Mouse (Mus musculus): ENCODE measurements around the gene Jagn1. TPM values are rescaled to one million over a fixed set of nuclear protein-coding genes. Genes with fewer than 3 reads are reported as not detected.

The Jagn1 gene
- polyA plus RNA-seq, 1 experiment from 2014 or later = 89.1 TPM

DNA sequence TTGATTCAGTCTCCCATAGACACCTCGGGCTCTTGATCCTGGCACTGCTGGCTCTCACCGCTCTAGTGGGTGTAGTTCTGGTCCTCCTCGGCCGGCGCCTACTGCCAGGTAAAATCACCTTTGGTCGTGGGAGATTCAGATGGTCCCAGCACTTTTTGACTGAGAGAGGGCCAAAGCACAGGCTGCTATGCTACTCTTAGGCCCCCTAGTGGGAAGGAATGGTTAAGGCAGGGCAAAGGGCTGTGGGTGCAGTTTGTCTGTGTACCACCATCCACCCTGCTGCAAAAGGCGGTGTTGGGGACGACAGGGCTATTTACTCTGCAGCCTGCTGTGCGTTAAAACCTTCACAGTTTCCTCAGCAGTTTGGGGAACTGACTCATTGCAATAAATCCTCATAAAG, 26.7 kb downstream of the Jagn1 start:
- Histone ChIP-seq H3K4me3 (peak overlapping the region; percentile 57), H3K4me1 (peaks cover 31% of the 10 kb centered on the region), H3K9me3 (no peaks in the 10 kb centered on the region), H3K36me3 (no peaks in the 10 kb centered on the region), H3K27ac (0 out of 2 replicates have a peak overlapping the region, but pooled peaks have one; percentile 65), H3K27me3 (ENCODE audit: insufficient read depth, poor library complexity, severe bottlenecking) (peaks cover 82% of the 10 kb centered on the region)
- peak; percentile 88 for DNase-seq (ENCODE audit: low spot score)
- WGBS = 6% methylated on average over 9 of the region's 9 CpGs

DNA sequence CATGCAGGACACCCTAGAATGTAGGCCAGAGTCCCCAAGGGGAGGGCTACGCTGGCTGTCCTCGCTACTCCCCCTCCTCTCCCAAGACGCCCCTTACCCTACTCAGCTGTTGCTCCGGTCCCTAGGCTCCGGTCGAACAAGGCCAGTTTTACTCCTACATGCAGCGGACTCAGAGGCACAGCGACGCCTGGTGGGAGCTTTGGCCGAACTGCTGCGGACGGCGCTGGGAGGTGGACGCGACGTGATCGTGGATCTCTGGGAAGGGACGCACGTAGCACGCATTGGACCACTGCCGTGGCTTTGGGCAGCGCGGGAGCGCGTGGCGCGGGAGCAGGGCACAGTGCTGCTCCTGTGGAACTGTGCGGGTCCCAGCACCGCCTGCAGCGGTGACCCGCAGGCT, 27.1 kb downstream of the Jagn1 start:
- peak overlapping the region; percentile 65 for H3K27ac ChIP-seq
- H3K27me3 ChIP-seq (ENCODE audit: insufficient read depth, poor library complexity, severe bottlenecking) = peaks cover 82% of the 10 kb centered on the region
- peaks cover 31% of the 10 kb centered on the region for H3K4me1 ChIP-seq
- no peaks in the 10 kb centered on the region for H3K36me3 ChIP-seq
- DNase-seq (ENCODE audit: low spot score) = peak; percentile 86
- H3K4me3 ChIP-seq = peak overlapping the region; percentile 57
- H3K9me3 ChIP-seq = no peaks in the 10 kb centered on the region
- WGBS = 1% methylated on average over 31 of the region's 31 CpGs

DNA sequence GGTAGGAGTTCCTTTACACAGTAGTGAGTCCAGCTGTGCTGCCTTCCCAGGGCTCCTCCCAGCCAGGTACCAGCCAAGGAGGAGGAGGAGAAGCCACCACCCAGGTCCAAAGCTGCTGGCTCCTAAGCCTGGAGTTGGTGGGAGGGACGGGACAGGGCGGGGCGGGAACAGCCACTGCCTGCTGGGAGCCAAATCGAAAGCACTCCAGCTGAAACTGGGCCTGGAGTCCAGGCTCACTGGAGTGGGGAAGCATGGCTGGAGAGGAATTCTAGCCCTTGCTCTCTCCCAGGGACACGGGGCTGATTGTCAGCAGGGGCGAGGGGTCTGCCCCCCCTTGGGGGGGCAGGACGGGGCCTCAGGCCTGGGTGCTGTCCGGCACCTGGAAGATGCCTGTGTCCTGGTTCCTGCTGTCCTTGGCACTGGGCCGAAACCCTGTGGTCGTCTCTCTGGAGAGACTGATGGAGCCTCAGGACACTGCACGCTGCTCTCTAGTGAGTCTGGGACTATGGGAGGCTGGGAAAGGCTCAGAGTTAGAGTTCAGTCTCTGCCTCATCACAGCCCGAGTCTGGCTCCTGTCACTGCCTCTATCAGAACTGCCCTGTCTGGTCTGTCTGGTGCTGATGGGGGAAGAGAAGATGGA, 29.0 kb downstream of the Jagn1 start, which contains the start of gene Il17rc:
TSS of gene Il17rc (plus strand) at position 131 of the 640 bp plus-strand sequence.
- peaks cover 73% of the 10 kb centered on the region for H3K27me3 ChIP-seq (ENCODE audit: insufficient read depth, poor library complexity, severe bottlenecking)

DNA sequence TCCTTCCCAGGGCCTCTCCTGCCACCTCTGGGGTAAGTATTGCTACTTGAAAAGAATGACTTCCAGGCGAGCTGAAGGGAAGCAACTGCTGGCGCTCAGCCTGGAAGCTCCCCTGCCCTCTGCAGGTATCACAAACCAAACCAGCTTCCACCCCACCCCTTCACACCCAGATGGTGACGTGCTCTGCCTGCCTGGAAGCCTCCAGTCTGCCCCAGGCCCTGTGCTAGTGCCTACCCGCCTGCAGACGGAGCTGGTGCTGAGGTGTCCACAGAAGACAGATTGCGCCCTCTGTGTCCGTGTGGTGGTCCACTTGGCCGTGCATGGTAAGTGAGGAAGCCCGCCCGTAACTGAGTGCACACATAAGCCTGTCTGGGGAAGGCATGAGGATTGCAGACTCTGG, 29.7 kb downstream of the Jagn1 start:
- no peaks in the 10 kb centered on the region for H3K9me3 ChIP-seq
- 61% methylated on average over 10 of the region's 10 CpGs for WGBS
- H3K36me3 ChIP-seq = no peaks in the 10 kb centered on the region
- H3K4me3 ChIP-seq = no peak overlapping the region
- DNase-seq (ENCODE audit: low spot score) = no peak
- H3K27ac ChIP-seq = no peak overlapping the region
- peaks cover 31% of the 10 kb centered on the region for H3K4me1 ChIP-seq
- peaks cover 75% of the 10 kb centered on the region for H3K27me3 ChIP-seq (ENCODE audit: insufficient read depth, poor library complexity, severe bottlenecking)

More for the DNA sequence above, 29.0 kb downstream of the Jagn1 start, which contains the start of gene Il17rc:
- DNase-seq (ENCODE audit: low spot score) = no peak
- H3K4me1 ChIP-seq = peaks cover 31% of the 10 kb centered on the region
- H3K36me3 ChIP-seq = no peaks in the 10 kb centered on the region
- 21% methylated on average over 12 of the region's 12 CpGs for WGBS
- H3K9me3 ChIP-seq = no peaks in the 10 kb centered on the region
- H3K27ac ChIP-seq = peak within 1 kb of the TSS; percentile 72
- peak within 1 kb of the TSS; percentile 44 for H3K4me3 ChIP-seq

DNA sequence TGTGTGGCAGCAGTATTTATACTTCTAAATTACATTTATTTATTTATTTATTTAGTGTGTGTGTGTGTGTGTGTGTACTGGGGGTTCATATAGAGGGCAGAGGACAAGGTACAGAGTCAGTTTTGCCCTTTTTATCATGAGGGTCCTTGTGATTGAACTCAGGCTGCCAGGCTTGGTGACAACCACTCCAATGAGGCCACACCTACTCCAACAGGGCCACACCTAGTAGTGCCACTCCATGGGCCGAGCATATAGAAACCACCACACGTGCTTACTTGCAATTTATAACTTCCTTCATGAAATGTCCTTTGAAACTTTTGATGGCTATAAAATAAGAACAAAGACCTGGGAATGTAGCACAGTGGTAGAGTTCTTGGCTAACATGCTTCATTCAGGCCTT, 30.9 kb downstream of the Jagn1 start:
- H3K27me3 ChIP-seq (ENCODE audit: insufficient read depth, poor library complexity, severe bottlenecking) = peaks cover 79% of the 10 kb centered on the region
- no peak for DNase-seq (ENCODE audit: low spot score)
- H3K36me3 ChIP-seq = no peaks in the 10 kb centered on the region
- 69% methylated on average over 2 of the region's 2 CpGs for WGBS
- no peak overlapping the region for H3K27ac ChIP-seq
- H3K4me3 ChIP-seq = no peak overlapping the region
- no peaks in the 10 kb centered on the region for H3K9me3 ChIP-seq
- peaks cover 31% of the 10 kb centered on the region for H3K4me1 ChIP-seq

DNA sequence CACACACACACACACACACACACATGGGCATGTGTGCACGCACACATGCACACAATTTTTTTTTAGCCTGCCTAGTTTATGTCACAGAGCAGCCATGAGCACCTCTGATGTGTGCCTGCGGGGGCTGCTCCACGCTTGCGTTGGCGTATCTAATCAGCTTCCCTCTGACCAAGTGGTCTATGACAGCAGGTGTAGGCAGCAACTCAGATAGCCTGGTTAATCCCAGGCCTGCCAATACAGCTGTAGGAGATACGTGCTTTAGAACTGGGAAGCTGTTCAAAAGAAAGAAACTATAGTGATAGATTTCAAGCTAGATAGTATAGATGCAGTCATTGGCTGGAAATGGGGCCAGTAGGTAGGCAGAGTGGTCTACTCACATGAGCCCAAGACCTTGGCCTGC, 31.3 kb downstream of the Jagn1 start:
- no peaks in the 10 kb centered on the region for H3K36me3 ChIP-seq
- H3K9me3 ChIP-seq = no peaks in the 10 kb centered on the region
- DNase-seq (ENCODE audit: low spot score) = no peak
- H3K4me1 ChIP-seq = peaks cover 31% of the 10 kb centered on the region
- 68% methylated on average over 6 of the region's 6 CpGs for WGBS
- H3K27me3 ChIP-seq (ENCODE audit: insufficient read depth, poor library complexity, severe bottlenecking) = peaks cover 75% of the 10 kb centered on the region
- no peak overlapping the region for H3K4me3 ChIP-seq
- H3K27ac ChIP-seq = no peak overlapping the region

DNA sequence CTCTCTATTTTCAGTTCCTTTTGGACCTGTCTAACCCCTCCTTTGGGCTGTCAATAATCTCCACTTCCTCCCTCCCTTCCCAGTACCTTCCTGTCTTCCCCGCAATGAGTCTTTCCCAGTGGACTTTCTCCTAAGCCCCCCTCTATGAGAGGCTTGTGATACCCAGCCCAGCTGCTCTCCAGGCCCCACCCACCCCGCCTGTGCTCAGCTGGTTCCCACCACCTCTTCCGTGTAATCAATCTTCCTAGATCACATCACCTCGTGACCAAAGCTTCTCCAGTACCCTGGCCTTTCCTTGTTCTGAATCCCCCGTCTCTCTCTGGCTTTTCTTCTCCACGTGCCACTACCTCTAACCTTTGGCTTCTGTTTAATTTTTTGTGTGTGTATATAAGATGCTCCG, 35.0 kb downstream of the Jagn1 start:
- WGBS = 49% methylated on average over 7 of the region's 7 CpGs

DNA sequence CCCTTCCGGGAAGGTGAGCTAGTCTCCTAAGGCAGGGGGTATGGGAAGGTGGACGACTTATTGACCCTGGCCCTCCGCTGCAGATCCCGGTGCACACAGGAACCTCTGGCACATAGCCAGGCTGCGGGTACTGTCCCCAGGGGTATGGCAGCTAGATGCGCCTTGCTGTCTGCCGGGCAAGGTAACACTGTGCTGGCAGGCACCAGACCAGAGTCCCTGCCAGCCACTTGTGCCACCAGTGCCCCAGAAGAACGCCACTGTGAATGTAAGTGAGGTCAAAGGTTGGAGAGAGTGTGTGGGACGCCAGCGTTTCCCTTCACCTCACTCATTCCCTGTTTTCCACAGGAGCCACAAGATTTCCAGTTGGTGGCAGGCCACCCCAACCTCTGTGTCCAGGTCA, 36.5 kb downstream of the Jagn1 start:
- H3K27me3 ChIP-seq (ENCODE audit: insufficient read depth, poor library complexity, severe bottlenecking) = peaks cover 70% of the 10 kb centered on the region
- H3K27ac ChIP-seq = no peak overlapping the region
- no peaks in the 10 kb centered on the region for H3K36me3 ChIP-seq
- 86% methylated on average over 10 of the region's 10 CpGs for WGBS
- DNase-seq (ENCODE audit: low spot score) = no peak
- no peak overlapping the region for H3K4me3 ChIP-seq
- peaks cover 24% of the 10 kb centered on the region for H3K4me1 ChIP-seq
- H3K9me3 ChIP-seq = no peaks in the 10 kb centered on the region

More for the DNA sequence above, 35.0 kb downstream of the Jagn1 start:
- Histone ChIP-seq H3K27ac (no peak overlapping the region), H3K4me1 (peaks cover 13% of the 10 kb centered on the region), H3K27me3 (ENCODE audit: insufficient read depth, poor library complexity, severe bottlenecking) (peaks cover 75% of the 10 kb centered on the region), H3K9me3 (no peaks in the 10 kb centered on the region), H3K4me3 (no peak overlapping the region), H3K36me3 (no peaks in the 10 kb centered on the region)
- no peak for DNase-seq (ENCODE audit: low spot score)

DNA sequence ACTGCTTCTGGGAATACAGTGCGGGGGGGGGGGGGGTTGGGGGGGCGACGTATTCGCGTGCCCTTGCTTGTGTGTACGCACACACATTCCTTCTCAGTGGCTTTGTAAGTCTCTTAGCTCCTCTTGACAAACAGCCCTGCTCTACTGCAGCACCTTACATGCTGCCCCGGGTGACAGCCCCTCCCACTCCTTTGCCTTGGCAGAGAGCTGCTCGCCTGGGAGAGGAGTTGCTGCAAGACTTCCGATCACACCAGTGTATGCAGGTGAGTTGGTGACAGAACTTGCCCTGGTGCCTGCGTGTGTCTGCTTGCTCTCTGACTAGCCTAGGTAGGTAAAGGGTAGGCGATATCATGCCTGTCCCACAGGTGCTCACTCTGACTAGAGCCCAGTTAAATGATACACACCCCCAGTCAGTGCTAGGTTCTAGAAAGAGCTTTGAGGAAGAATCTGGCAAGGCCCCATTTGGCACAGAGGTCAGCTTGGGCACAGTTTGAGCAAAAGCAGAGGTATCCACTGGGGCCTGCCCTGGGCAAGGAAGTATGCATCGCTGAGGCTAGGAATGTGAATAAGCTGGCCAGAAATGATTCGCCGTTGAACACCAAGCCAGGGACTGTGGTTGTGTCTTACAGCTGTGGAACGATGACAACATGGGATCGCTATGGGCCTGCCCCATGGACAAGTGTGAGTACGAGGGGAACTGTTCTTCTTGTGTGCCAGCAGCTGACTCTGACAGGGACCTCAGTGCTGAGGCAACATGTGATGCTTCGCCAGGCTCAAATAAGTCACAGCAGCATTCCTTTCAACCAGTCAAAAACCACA, 38.4 kb downstream of the Jagn1 start:
- no peak overlapping the region for H3K27ac ChIP-seq
- H3K4me3 ChIP-seq = no peak overlapping the region
- peaks cover 61% of the 10 kb centered on the region for H3K27me3 ChIP-seq (ENCODE audit: insufficient read depth, poor library complexity, severe bottlenecking)
- H3K36me3 ChIP-seq = no peaks in the 10 kb centered on the region
- H3K9me3 ChIP-seq = no peaks in the 10 kb centered on the region
- whole genome bisulfite sequencing = 56% methylated on average over 18 of the region's 18 CpGs
- peaks cover 29% of the 10 kb centered on the region for H3K4me1 ChIP-seq
- no peak for DNase-seq (ENCODE audit: low spot score)

DNA sequence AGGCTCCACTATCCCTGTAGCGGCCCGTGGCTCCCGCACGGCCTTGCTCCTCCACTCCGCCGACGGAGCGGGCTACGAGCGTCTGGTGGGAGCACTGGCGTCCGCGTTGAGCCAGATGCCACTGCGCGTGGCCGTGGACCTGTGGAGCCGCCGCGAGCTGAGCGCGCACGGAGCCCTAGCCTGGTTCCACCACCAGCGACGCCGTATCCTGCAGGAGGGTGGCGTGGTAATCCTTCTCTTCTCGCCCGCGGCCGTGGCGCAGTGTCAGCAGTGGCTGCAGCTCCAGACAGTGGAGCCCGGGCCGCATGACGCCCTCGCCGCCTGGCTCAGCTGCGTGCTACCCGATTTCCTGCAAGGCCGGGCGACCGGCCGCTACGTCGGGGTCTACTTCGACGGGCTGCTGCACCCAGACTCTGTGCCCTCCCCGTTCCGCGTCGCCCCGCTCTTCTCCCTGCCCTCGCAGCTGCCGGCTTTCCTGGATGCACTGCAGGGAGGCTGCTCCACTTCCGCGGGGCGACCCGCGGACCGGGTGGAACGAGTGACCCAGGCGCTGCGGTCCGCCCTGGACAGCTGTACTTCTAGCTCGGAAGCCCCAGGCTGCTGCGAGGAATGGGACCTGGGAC, 40.2 kb downstream of the Jagn1 start:
- H3K4me3 ChIP-seq = peak overlapping the region; percentile 77
- DNase-seq (ENCODE audit: low spot score) = peak; percentile 85
- peak overlapping the region; percentile 93 for H3K27ac ChIP-seq
- peaks cover 45% of the 10 kb centered on the region for H3K27me3 ChIP-seq (ENCODE audit: insufficient read depth, poor library complexity, severe bottlenecking)
- H3K9me3 ChIP-seq = no peaks in the 10 kb centered on the region
- WGBS = 1% methylated on average over 65 of the region's 65 CpGs
- H3K36me3 ChIP-seq = peaks cover 6% of the 10 kb centered on the region; the same call in 1 of the 2 replicates
- H3K4me1 ChIP-seq = peaks cover 29% of the 10 kb centered on the region

DNA sequence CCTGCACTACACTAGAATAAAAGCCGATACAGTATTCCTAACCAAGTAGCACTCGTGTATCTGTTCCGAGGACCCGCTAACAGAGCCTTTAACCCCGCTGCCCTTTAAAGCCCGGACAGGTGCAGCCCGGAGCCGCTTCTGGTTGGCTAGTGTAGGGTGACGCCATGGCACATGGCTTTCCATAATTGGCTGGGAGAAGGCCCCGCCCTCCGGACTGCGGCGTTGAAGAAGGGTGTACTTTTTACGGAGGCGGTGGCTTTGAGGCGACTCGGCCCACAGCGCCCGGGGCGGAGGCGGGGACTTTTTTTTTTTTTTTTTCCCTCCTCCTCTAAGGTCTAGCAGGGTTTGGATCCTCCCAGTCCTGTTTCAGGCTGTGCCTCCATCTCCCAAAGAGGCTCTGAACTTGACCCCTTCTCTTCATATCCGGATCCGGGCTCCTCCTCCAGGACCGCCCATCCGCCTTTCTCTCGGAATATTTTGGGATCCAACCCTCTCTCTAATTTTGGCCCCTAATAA, 40.8 kb downstream of the Jagn1 start, which contains the start of gene Creld1:
TSS of gene Creld1 (plus strand) at position 198 of the 516 bp plus-strand sequence.
- Histone ChIP-seq H3K4me3 (peak within 1 kb of the TSS; percentile 77), H3K27me3 (ENCODE audit: insufficient read depth, poor library complexity, severe bottlenecking) (peaks cover 42% of the 10 kb centered on the region), H3K4me1 (peaks cover 29% of the 10 kb centered on the region), H3K9me3 (no peaks in the 10 kb centered on the region), H3K27ac (peak within 1 kb of the TSS; percentile 93), H3K36me3 (peaks cover 12% of the 10 kb centered on the region)
- DNase-seq (ENCODE audit: low spot score) = peak; percentile 98
- under 1% methylated on average over 26 of the region's 26 CpGs for WGBS

DNA sequence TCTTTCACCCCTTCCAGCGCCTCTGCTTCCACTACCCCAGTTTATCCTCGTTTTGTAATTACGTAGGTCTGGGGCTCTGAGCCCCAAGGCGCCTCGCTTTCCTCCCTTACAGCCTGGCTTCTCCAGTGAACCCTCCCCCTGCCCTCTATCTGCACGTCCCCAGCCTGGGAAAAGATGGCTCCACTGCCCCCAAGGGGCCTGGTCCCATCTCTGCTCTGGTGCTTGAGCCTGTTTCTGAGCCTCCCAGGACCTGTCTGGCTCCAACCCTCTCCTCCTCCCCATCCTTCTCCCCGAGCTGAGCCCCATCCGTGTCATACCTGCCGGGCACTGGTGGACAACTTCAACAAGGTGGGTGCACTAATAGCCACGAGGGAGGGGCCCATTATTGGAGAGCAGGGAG, 41.4 kb downstream of the Jagn1 start:
- peak overlapping the region; percentile 77 for H3K4me3 ChIP-seq
- no peaks in the 10 kb centered on the region for H3K9me3 ChIP-seq
- peaks cover 17% of the 10 kb centered on the region for H3K36me3 ChIP-seq
- WGBS = 15% methylated on average over 10 of the region's 10 CpGs
- peaks cover 41% of the 10 kb centered on the region for H3K27me3 ChIP-seq (ENCODE audit: insufficient read depth, poor library complexity, severe bottlenecking)
- DNase-seq (ENCODE audit: low spot score) = no peak
- peaks cover 29% of the 10 kb centered on the region for H3K4me1 ChIP-seq
- peak overlapping the region; percentile 93 for H3K27ac ChIP-seq
